Mouse (Mus musculus): ENCODE data around the gene 4833423E24Rik. TPM values are rescaled to one million over a fixed set of nuclear protein-coding genes. Genes with fewer than 3 reads are reported as not detected.

The 4833423E24Rik gene
- polyA plus RNA-seq, 1 experiment from 2014 or later = 0.50 TPM

DNA sequence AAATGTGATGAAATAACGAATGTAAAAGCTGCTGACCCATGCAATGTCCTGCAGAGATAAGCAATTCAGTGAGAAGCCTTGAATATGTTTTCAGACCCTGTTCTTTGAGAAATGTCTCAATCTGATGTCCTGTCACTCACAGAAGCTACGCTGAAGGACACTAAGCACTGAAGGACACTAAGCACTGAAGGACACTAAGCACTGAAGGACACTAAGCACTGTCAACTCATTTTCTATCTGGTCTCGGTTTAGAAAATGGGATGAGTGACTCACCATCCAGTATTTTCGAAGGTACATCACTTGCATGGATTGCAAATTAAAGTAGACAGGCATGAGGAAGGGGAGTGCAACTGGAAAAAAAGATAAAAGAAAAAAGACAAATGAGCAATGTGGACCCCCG is 28.4 kb downstream of the 4833423E24Rik start:
- H3K9me3 ChIP-seq (ENCODE audit: control insufficient read depth, low read length) = no peaks in the 10 kb centered on the region
- H3K27ac ChIP-seq (ENCODE audit: low read length) = no peak overlapping the region
- H3K4me3 ChIP-seq (ENCODE audit: low read length) = no peak overlapping the region
- WGBS = 69% methylated on average over 5 of the region's 5 CpGs
- H3K9ac ChIP-seq (ENCODE audit: low read length) = no peak overlapping the region
- no peak for ATAC-seq (ENCODE audit: low read depth)
- no peaks in the 10 kb centered on the region for H3K36me3 ChIP-seq (ENCODE audit: control insufficient read depth, insufficient read depth, low read length)
- H3K4me1 ChIP-seq (replicated peaks; ENCODE audit: control insufficient read depth, insufficient read depth, low read length) = no peaks in the 10 kb centered on the region
- H3K4me2 ChIP-seq (ENCODE audit: low read depth, low read length) = no peak overlapping the region
- no peaks in the 10 kb centered on the region for H3K27me3 ChIP-seq (ENCODE audit: control insufficient read depth, insufficient read depth, low read depth, low read length)

DNA sequence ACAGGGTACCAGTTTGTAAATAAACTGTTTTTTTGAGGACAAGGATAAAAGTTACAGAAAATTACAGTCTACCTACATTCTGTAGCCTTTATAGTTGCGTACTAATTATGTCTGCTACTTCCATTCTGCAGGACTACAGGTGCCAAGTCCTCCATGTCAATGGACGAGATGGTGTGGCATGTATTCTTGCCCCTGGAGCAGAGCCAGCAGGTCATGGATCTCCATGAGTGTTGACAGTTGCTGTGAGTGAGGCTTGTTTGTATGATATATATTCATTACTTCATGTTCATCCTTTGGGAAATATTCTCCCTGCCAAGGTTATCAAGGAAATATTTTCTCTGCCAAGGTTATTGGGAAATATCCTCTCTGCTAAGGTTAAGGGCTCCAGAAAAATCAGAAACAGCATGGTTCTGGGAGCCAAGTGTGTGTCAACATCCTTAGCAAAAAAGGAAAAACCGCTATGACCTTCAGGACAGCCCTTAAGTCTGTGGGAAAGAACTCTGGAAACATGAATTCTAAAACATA is 52.0 kb downstream of the 4833423E24Rik start:
- 57% methylated on average over 3 of the region's 3 CpGs for WGBS
- ATAC-seq (ENCODE audit: low read depth) = no peak
- Histone ChIP-seq H3K9ac (ENCODE audit: low read length) (no peak overlapping the region), H3K4me1 (replicated peaks; ENCODE audit: control insufficient read depth, insufficient read depth, low read length) (no peaks in the 10 kb centered on the region), H3K27ac (ENCODE audit: low read length) (no peak overlapping the region), H3K4me2 (ENCODE audit: low read depth, low read length) (no peak overlapping the region), H3K9me3 (ENCODE audit: control insufficient read depth, low read length) (no peaks in the 10 kb centered on the region), H3K36me3 (ENCODE audit: control insufficient read depth, insufficient read depth, low read length) (no peaks in the 10 kb centered on the region), H3K27me3 (ENCODE audit: control insufficient read depth, insufficient read depth, low read depth, low read length) (no peaks in the 10 kb centered on the region), H3K4me3 (ENCODE audit: low read length) (no peak overlapping the region)

DNA sequence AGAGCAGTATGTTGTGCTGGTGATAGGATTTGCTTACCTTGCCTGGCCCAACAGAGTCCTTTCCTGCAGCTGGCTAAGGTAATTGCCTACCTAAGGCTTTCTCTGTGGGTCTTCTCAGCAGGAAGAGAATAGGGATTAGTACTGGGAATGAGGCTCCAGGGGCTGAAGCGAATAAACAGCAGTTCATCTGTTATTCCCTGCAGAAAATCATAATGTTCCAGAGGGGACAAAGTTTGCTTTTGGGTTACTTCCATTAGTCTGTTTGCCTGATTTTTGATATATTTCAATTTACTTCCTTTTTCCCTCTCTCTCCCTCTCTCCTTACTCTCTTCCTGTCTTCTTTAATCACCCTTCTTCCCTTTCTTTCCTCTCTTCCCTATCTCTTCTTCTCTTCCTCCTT is 75.3 kb downstream of the 4833423E24Rik start, which contains the start of gene Olfr995:
Gene Olfr995, minus strand, starts transcription at position 101 of the 400 bp plus-strand sequence.
- WGBS = 29% methylated on average over 1 of the region's 1 CpGs

DNA sequence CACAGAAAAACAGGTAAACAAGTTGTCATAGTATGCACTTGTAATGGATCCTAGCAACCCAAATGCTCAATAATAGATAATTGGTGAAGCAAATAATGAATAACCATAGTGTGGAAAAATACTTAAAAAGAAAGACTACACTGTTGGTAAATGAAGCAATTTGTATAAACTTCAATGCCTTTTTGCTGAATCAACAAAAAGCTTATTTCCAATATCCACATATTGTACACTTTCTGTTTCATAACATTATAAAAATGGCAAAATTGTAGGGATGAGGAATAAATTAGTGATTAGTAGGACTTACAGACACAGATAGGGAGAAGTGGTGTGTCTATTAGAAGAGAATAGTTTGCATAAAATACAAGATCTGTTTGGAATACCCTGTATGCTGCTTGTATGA is 76.3 kb downstream of the 4833423E24Rik start:
- no peak overlapping the region for H3K4me2 ChIP-seq (ENCODE audit: low read depth, low read length)
- no peak overlapping the region for H3K27ac ChIP-seq (ENCODE audit: low read length)
- H3K9me3 ChIP-seq (ENCODE audit: control insufficient read depth, low read length) = no peaks in the 10 kb centered on the region
- no peak overlapping the region for H3K4me3 ChIP-seq (ENCODE audit: low read length)
- no peaks in the 10 kb centered on the region for H3K4me1 ChIP-seq (replicated peaks; ENCODE audit: control insufficient read depth, insufficient read depth, low read length)
- no peak for ATAC-seq (ENCODE audit: low read depth)
- no peak overlapping the region for H3K9ac ChIP-seq (ENCODE audit: low read length)
- H3K36me3 ChIP-seq (ENCODE audit: control insufficient read depth, insufficient read depth, low read length) = no peaks in the 10 kb centered on the region
- H3K27me3 ChIP-seq (ENCODE audit: control insufficient read depth, insufficient read depth, low read depth, low read length) = no peaks in the 10 kb centered on the region

More for the DNA sequence above, 75.3 kb downstream of the 4833423E24Rik start, which contains the start of gene Olfr995:
- Histone ChIP-seq H3K36me3 (ENCODE audit: control insufficient read depth, insufficient read depth, low read length) (no peaks in the 10 kb centered on the region), H3K9ac (ENCODE audit: low read length) (no peak within 1 kb of the TSS), H3K27me3 (ENCODE audit: control insufficient read depth, insufficient read depth, low read depth, low read length) (no peaks in the 10 kb centered on the region), H3K27ac (ENCODE audit: low read length) (no peak within 1 kb of the TSS), H3K4me2 (ENCODE audit: low read depth, low read length) (no peak within 1 kb of the TSS), H3K9me3 (ENCODE audit: control insufficient read depth, low read length) (no peaks in the 10 kb centered on the region), H3K4me3 (ENCODE audit: low read length) (no peak within 1 kb of the TSS), H3K4me1 (replicated peaks; ENCODE audit: control insufficient read depth, insufficient read depth, low read length) (no peaks in the 10 kb centered on the region)
- ATAC-seq (ENCODE audit: low read depth) = no peak

DNA sequence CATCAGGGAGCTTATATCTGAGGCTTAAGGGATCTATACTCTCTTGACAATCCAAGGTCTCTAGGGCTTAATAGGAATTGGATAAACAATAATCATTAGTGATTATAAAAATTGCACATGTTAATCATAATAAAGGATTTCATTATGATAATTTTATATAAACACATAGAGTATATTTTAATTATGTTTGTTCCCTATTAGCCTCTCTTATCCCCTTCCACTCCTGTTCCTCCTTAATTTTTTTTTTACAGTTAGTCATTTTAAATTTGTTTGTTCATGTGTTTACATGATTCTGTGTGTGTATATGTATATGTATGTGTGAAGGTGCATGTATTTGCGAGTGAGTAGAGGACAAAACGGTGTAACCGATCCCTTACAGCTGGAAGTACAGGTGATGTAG is 82.5 kb downstream of the 4833423E24Rik start, which contains the start of gene Olfr994:
Gene Olfr994, minus strand, starts transcription at position 101 of the 400 bp plus-strand sequence.
- H3K4me2 ChIP-seq (ENCODE audit: low read depth, low read length) = no peak within 1 kb of the TSS
- 79% methylated on average over 3 of the region's 3 CpGs for WGBS
- no peak within 1 kb of the TSS for H3K4me3 ChIP-seq (ENCODE audit: low read length)
- H3K36me3 ChIP-seq (ENCODE audit: control insufficient read depth, insufficient read depth, low read length) = no peaks in the 10 kb centered on the region
- H3K27ac ChIP-seq (ENCODE audit: low read length) = no peak within 1 kb of the TSS
- no peak for ATAC-seq (ENCODE audit: low read depth)
- H3K27me3 ChIP-seq (ENCODE audit: control insufficient read depth, insufficient read depth, low read depth, low read length) = no peaks in the 10 kb centered on the region
- no peaks in the 10 kb centered on the region for H3K4me1 ChIP-seq (replicated peaks; ENCODE audit: control insufficient read depth, insufficient read depth, low read length)
- H3K9ac ChIP-seq (ENCODE audit: low read length) = no peak within 1 kb of the TSS
- H3K9me3 ChIP-seq (ENCODE audit: control insufficient read depth, low read length) = no peaks in the 10 kb centered on the region

Other genes with a start within 250 kb of the 4833423E24Rik start
- not detected in 2 replicates for gene Olfr987, start 179.7 kb downstream of the 4833423E24Rik start, polyA plus RNA-seq (2015; fragmentation: Nextera tagmentation; extraction: Ambion mirVana)
- not detected in 2 replicates for gene Olfr988, start 155.8 kb downstream of the 4833423E24Rik start, polyA plus RNA-seq (2015; fragmentation: Nextera tagmentation; extraction: Ambion mirVana)
- not detected in 2 replicates for gene Olfr992, start 109.6 kb downstream of the 4833423E24Rik start, polyA plus RNA-seq (2015; fragmentation: Nextera tagmentation; extraction: Ambion mirVana)
- not detected in 2 replicates for gene Olfr993, start 104.1 kb downstream of the 4833423E24Rik start, polyA plus RNA-seq (2015; fragmentation: Nextera tagmentation; extraction: Ambion mirVana)
- not detected in 2 replicates for gene Olfr994, start 82.6 kb downstream of the 4833423E24Rik start, polyA plus RNA-seq (2015; fragmentation: Nextera tagmentation; extraction: Ambion mirVana)
- gene Olfr995, start 75.4 kb downstream of the 4833423E24Rik start, polyA plus RNA-seq (2015; fragmentation: Nextera tagmentation; extraction: Ambion mirVana) = not detected in 2 replicates
- not detected in 2 replicates for gene Olfr996, start 60.2 kb upstream of the 4833423E24Rik start, polyA plus RNA-seq (2015; fragmentation: Nextera tagmentation; extraction: Ambion mirVana)
- not detected in 2 replicates for gene Olfr998, start 69.9 kb upstream of the 4833423E24Rik start, polyA plus RNA-seq (2015; fragmentation: Nextera tagmentation; extraction: Ambion mirVana)
- not detected in 2 replicates for gene Olfr1000, start 92.9 kb upstream of the 4833423E24Rik start, polyA plus RNA-seq (2015; fragmentation: Nextera tagmentation; extraction: Ambion mirVana)
- gene Olfr1002, start 131.7 kb upstream of the 4833423E24Rik start, polyA plus RNA-seq (2015; fragmentation: Nextera tagmentation; extraction: Ambion mirVana) = not detected in 2 replicates
- gene Olfr154, start 145.4 kb upstream of the 4833423E24Rik start, polyA plus RNA-seq (2015; fragmentation: Nextera tagmentation; extraction: Ambion mirVana) = not detected in 2 replicates
- not detected in 2 replicates for gene Olfr1006, start 159.7 kb upstream of the 4833423E24Rik start, polyA plus RNA-seq (2015; fragmentation: Nextera tagmentation; extraction: Ambion mirVana)
- not detected in 2 replicates for gene Olfr1008, start 170.4 kb upstream of the 4833423E24Rik start, polyA plus RNA-seq (2015; fragmentation: Nextera tagmentation; extraction: Ambion mirVana)
- gene Olfr1009, start 196.4 kb upstream of the 4833423E24Rik start, polyA plus RNA-seq (2015; fragmentation: Nextera tagmentation; extraction: Ambion mirVana) = not detected in 2 replicates
- not detected in 2 replicates for gene Olfr1012, start 243.7 kb upstream of the 4833423E24Rik start, polyA plus RNA-seq (2015; fragmentation: Nextera tagmentation; extraction: Ambion mirVana)
- gene Olfr1013, start 248.1 kb upstream of the 4833423E24Rik start, polyA plus RNA-seq (2015; fragmentation: Nextera tagmentation; extraction: Ambion mirVana) = not detected in 2 replicates